Mouse (Mus musculus) kidney, adult 8-10 months (tissue): ENCODE data around the gene Slc8a1.

Experiments
- DNase-seq, 2 experiments: peaks; one replicate each; pipeline ENCODE4 v3.0.0; 2022

Slc8a1 gene

GRCm38 (mm10) chr17:81335526-81335925 lies 402.7 kb downstream of the Slc8a1 start:
- no peak for DNase-seq
